Mouse (Mus musculus) layer of hippocampus, adult 2 months (tissue): ENCODE results near the gene Adamtsl3. TPM values are rescaled to one million over a fixed set of nuclear protein-coding genes. Genes with fewer than 3 reads are reported as not detected.
A peak's percentile ranks its signal among the peaks of the same experiment; 100 is the strongest.

Source experiments
- DNase-seq, 2 experiments: peaks; one replicate each; pipeline ENCODE4 v3.0.0; 2022; ENCODE audit warnings: low spot score in 2 of 2
- H3K27ac ChIP-seq: fragments of 200-600 bp; 2 replicates; pipeline ENCODE4 v1.8.1; 2022
- H3K4me3 ChIP-seq: fragments of 200-600 bp; 2 replicates; pipeline ENCODE4 v1.8.1; 2022; ENCODE audit warnings: mild to moderate bottlenecking
- CTCF ChIP-seq: fragments of 200-600 bp; conservative IDR thresholded peaks from 2 replicates; pipeline ENCODE4 v1.8.1; 2022; ENCODE audit warnings: antibody characterized with exemption, mild to moderate bottlenecking, moderate library complexity
- total RNA-seq, 2 experiments: library from RNA; stranded (reverse); gene quantifications; 2 replicates each; pipeline ENCODE4 v1.2.3; 2021

The Adamtsl3 gene
- total RNA-seq, 2 experiments from 2014 or later: 1.4 to 1.7 TPM

DNA sequence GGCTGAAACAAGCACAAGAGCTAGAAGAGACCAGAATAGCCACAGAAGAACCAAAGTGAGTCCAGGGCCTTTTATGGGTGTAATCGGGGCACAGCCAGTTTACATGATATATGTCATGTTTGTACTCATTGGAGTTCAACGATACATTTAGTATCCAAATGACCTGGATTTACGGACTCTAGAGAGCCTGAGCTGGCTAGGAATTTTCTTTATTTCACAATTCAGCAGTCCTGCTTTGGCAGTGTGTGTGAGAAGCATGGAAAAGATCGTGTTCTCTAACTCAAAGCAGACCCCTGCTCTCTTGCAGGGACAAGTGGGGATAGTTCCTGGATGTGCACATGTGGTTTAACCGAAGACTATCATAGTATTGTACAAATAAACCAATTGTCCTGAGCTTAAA lies 195.1 kb downstream of the Adamtsl3 start:
- TF ChIP-seq CTCF: no peak
- Histone ChIP-seq H3K27ac (no peak overlapping the region), H3K4me3 (no peak overlapping the region)
- DNase-seq: no peak

DNA sequence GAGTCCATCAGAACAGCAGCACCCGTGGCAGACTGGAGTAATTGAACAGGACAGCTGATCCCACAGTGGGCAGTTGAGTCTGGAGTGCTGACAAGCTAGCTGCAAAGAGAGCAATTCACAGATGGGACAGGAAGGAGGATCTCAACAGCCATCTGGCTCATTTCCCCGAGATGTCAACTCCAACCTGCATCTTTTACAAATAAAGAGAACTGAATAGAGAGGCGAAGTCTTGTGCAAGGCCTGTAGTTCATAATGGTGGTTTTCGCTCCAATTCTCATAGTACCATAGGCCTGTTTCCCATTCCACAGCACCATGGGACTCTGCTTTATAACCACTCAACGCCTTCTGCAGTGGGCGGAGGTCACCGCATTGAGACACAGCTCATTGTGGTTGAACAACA lies 195.9 kb downstream of the Adamtsl3 start:
- TF ChIP-seq CTCF: no peak
- DNase-seq: peak in 1 of 2 experiments; percentile 1
- Histone ChIP-seq H3K27ac (no peak overlapping the region), H3K4me3 (no peak overlapping the region)

DNA sequence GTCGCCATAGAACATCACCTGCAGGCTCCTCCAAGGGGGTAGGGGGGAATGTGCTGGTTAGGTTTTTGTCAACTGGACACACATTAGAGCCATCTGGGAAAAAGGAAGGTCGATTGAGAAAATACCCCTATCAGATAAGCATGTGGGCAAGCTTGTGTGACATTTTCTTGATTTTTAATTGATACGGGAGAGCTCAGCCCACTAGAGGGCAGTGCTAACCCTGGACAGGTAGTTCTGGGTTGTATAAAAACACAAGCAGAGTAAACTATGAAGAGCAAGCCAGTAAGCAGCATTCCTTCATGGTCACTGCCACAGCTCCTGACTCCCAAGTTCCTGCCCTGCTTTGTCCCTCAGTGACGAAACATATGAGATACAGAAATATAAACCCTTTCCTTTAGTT lies 197.7 kb downstream of the Adamtsl3 start:
- no peak for DNase-seq
- TF ChIP-seq CTCF: peak; percentile 65
- H3K4me3 ChIP-seq: no peak overlapping the region
- no peak overlapping the region for H3K27ac ChIP-seq

DNA sequence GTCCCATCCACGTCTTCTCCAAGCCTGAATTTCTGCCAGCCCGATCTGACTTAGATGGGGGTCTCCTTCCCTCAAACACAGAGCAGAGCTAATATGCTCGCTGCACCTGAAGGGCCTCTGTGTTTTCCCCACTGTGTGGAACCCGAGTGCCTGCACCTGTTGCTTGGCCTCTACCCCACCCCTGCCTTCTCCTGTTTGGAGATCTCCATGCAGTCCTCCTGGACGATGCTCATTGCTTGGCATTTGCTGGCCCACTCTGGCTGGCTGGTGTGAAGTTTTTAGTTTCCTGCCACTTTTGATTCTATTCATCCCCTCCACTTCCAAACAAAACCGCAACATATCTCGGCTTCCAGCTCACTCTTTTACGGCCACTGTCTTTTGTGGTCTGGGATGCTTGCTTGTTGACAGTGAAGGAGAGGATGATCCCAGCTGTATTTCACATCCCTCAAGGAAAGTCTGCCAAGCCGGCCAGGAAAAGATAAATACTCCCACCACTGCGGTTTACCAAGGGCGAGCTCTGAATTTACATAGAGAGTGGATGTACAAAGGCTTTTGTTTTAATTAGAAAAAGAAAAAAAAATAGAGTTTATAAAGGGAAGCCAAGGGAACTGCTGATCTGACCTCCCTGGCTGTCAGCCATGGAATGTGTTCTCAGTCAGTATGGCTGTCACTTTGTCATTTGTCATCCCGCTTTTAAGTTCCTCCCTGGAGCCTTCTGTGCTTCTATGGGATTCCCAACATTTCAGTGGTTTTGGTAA lies 198.4 kb downstream of the Adamtsl3 start:
- no peak for DNase-seq
- H3K27ac ChIP-seq: no peak overlapping the region
- no peak overlapping the region for H3K4me3 ChIP-seq
- no peak for TF ChIP-seq CTCF

DNA sequence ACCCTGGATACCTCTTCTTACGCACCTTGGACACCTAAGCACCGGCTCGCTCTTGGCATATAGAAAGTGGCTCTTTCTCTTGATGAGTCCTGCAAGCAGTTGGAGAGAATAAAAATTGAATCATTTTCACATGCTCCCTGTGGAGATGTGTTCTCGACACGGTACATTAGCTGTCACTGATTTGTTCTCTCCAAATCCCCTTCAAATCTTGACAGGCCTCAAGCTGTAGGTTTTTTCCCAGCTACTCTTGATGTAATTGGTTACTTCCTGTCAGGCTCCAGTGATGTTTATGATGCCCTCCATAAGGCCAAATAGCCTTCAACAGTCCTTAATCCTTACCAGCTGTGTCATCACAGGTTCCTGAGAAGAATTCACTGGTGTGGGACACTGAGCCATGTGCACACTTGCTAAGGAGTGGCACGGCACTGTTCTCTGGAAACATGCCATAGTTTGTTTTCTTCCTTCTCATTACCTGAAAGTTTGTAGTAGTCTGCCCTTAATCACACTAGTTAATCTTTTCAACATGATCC lies 209.0 kb downstream of the Adamtsl3 start:
- Histone ChIP-seq H3K4me3 (no peak overlapping the region), H3K27ac (no peak overlapping the region)
- no peak for DNase-seq
- TF ChIP-seq CTCF: no peak

DNA sequence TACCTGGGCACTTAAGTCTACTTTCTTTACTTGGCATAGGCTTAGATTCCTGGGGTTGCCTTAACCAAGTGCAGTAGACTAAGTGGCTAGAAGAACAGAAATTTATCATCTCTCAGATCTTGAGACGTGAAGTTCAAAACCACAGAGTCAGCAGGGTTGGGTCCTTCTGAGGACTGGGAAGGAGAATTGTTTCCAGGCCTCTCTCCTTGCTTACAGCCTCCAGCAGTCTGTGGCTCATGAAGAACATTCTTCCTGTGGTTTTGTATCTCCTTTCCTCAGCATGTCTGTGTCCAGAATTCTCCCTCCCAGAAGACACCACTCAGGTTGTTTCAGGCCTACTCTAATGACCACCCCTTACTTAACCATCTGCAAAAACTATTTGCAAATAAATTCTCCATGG lies 216.5 kb downstream of the Adamtsl3 start:
- H3K4me3 ChIP-seq: no peak overlapping the region
- H3K27ac ChIP-seq: no peak overlapping the region
- no peak for DNase-seq
- TF ChIP-seq CTCF: no peak

DNA sequence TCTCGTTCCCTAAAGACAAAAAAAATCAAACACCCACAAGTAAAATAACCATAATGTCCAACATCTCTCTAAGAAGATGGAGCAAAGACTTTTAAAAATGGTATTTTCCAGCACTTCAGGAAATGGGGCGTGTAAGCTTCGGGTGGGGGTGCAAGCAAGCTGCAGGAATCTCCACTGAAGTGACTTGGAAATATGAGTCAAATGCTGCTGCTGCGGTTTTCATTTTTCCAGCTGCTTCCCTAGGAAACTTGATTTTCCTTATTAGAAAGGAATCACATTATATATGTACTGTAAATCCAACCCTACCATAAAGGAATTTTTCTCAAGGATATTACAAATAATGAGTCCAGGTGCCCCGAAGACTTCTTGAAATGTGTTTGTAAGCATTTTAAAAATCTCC lies 220.3 kb downstream of the Adamtsl3 start:
- H3K4me3 ChIP-seq: no peak overlapping the region
- no peak overlapping the region for H3K27ac ChIP-seq
- no peak for TF ChIP-seq CTCF
- no peak for DNase-seq

DNA sequence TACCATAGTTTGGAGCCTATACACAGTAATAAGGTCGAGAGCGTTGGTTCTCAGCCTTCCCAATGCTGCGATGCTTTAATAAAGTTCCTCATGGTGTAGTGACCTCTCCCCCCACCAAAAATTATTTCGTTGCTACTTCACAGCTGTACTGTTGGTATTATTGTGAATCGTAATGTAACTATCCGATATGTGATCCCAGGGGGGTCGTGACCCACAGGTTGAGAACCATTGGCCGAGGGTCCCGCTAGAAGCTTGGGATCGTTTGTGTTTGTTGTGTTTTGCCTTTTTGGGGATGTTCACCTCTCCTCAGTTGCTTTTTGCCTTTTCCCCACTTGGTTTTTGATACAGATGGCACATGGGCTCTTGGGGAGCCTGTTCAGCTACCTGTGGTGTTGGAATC lies 220.9 kb downstream of the Adamtsl3 start:
- DNase-seq: no peak
- no peak overlapping the region for H3K27ac ChIP-seq
- TF ChIP-seq CTCF: no peak
- no peak overlapping the region for H3K4me3 ChIP-seq

DNA sequence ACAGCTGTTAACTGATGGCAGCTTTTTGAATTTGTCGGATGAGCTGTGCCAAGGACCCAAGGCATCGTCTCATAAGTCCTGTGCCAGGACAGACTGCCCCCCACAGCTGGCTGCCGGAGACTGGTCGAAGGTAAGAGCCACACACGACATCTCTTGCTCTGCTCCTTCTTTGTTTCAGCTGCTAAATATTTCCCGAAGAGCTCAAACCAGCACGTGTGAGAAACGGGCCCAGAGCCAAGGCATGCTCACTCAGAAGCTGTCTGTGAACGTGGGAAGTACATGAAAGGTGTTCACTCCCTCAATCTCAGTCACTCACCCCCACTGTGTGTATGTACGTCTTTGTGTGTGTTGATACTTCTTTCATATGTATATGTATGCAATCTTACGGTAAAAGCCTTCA lies 221.6 kb downstream of the Adamtsl3 start:
- TF ChIP-seq CTCF: no peak
- Histone ChIP-seq H3K4me3 (no peak overlapping the region), H3K27ac (no peak overlapping the region)
- no peak for DNase-seq

DNA sequence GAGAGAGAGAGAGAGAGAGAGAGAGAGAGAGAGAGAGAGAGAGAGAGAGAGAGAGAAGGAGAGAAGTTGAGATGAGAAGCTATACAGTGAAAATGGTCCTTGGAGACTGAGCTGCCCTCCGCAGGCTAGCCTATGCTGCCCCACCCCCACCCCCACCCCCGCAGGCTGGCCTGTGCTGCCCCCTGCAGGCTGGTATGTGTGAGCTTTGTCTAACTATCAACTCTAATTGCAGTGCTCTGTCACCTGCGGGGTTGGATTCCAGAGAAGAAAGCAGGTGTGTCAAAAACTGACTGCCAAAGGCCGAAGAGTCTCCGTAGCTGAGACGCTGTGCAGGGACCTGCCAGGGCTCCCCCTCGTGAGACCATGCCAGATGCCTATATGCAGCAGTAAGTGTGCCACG lies 231.2 kb downstream of the Adamtsl3 start:
- DNase-seq: no peak
- peak; percentile 28 for TF ChIP-seq CTCF
- no peak overlapping the region for H3K27ac ChIP-seq

DNA sequence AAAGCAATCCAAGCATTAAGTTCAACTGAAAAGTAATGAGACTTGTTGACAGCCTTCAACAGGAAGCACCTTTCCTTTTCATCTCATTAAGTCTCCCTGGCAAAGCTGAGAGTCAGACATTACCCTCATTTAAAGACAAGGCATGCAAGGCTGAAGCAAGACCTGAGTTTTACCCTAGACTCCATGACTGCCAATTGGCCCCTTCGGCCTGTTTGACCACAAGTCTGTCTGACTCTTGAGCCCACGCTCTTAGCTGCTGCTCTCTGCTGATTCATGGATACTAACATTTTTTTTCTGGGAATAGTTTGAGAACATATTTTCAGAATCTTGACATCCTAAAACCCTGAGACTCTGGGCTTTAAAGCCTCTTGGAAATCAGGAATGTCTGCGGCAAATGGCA lies 232.3 kb downstream of the Adamtsl3 start:
- Histone ChIP-seq H3K4me3 (no peak overlapping the region), H3K27ac (no peak overlapping the region)
- TF ChIP-seq CTCF: no peak
- DNase-seq: no peak

More for the DNA sequence above, 231.2 kb downstream of the Adamtsl3 start:
- no peak overlapping the region for H3K4me3 ChIP-seq

DNA sequence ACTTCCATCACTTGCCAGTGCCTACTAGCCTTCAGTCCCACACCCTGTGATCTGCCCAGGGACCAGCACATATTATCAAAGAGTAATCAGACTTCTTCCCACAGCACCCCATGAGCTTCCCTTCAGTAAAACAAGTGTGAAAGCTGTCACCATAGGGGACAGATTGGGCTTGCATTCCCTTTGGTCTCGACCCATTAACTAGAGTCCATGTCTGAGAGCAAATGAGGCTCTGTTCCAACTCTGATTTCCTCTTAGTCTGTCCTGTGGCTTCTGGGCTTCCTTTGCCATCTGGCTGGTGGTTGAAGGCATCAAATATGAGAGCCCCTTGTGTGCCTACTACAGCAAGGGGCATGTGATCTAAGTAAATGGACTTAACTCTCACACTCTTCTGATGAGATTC lies 237.5 kb downstream of the Adamtsl3 start:
- Histone ChIP-seq H3K27ac (no peak overlapping the region), H3K4me3 (no peak overlapping the region)
- TF ChIP-seq CTCF: no peak
- no peak for DNase-seq

DNA sequence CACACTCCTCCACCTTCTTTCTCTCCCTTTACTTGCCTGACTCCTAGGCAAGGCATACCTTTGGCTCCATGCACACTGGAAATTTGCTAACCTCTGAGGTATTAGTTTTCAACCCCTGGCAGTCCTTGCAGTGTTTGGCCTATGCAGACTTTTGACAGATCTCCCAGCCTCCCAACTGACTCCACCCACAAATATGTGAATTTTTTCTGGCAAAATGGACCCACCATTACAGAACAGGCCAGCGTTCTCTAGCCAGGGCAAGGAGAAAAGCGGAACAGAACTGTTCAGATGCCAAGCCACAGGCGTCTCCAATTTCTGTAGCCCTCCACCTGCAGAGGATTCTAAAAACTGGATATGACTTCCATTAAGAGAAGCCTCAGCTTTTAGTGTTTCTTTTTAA lies 244.5 kb downstream of the Adamtsl3 start:
- DNase-seq: no peak
- Histone ChIP-seq H3K4me3 (no peak overlapping the region), H3K27ac (peak overlapping the region; percentile 25; the same call in 1 of the 2 replicates)
- TF ChIP-seq CTCF: no peak

DNA sequence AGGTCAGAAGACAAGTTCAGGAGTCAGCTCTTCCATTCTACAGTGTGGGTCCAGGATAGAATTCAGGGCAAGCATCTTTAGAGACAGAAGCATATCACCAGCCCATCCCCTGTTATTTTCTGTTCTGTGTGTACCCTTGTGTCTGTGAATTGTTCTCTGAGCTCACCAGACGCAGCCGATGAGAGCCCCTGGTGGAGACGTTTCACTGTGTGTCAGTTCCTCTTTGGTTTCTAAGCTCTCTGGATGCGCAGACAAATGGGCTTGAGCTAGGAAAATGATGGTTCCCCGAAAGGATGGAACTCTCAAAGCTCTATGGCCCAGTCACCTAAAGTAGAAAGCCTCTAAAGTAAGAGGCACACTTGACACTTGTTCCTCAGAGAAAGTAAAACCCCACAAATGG lies 246.3 kb downstream of the Adamtsl3 start:
- Histone ChIP-seq H3K27ac (no peak overlapping the region), H3K4me3 (no peak overlapping the region)
- TF ChIP-seq CTCF: 0 out of 2 replicates have a peak, but pooled peaks have one; percentile 24
- DNase-seq: no peak
